Mouse (Mus musculus) heart, embryonic 14.5 days (tissue): ENCODE data around the gene Sorcs3. TPM values are rescaled to one million over a fixed set of nuclear protein-coding genes. Genes with fewer than 3 reads are reported as not detected.

Experiments
- ATAC-seq: fragments of 200-750 bp; cut with Nextera tagmentation; 2 replicates; pipeline ENCODE4 v1.8.0; 2017; ENCODE audit warnings: low read depth, moderate TSS enrichment; ENCODE audit not compliant: insufficient number of reproducible peaks, insufficient read depth, low FRiP score
- H3K27ac ChIP-seq, 2 experiments: fragments of 200-500 bp in 1 of 2; fragments of 300-500 bp in 1 of 2; sonication (generic) in 1 of 2; replicated peaks in 1 of 2; 2 replicates each; pipeline ENCODE4 v1.5.1; 2012 to 2014; ENCODE audit warnings: low read depth in 2 of 2, low read length in 2 of 2, control low read depth in 1 of 2, mild to moderate bottlenecking in 1 of 2, mixed read lengths in 1 of 2; ENCODE audit not compliant: control insufficient read depth in 1 of 2, insufficient read depth in 1 of 2
- H3K27me3 ChIP-seq: fragments of 300-500 bp; sonication (generic); 2 replicates; pipeline ENCODE4 v1.6.1; 2014; ENCODE audit warnings: mild to moderate bottlenecking, low read length, control low read depth; ENCODE audit not compliant: control insufficient read depth, insufficient read depth
- H3K36me3 ChIP-seq: fragments of 300-500 bp; sonication (generic); 2 replicates; pipeline ENCODE4 v1.6.1; 2014; ENCODE audit warnings: mild to moderate bottlenecking, control low read depth, low read length, mixed read lengths; ENCODE audit not compliant: control insufficient read depth, insufficient read depth
- H3K4me1 ChIP-seq, 2 experiments: fragments of 200-500 bp in 1 of 2; fragments of 300-500 bp in 1 of 2; sonication (generic) in 1 of 2; 2 replicates each; pipeline ENCODE4 v1.6.1; 2012 to 2014; ENCODE audit warnings: low read length in 2 of 2, control low read depth in 1 of 2, mixed read lengths in 1 of 2; ENCODE audit not compliant: control insufficient read depth in 2 of 2, insufficient read depth in 2 of 2
- H3K4me2 ChIP-seq: fragments of 300-500 bp; sonication (generic); 2 replicates; pipeline ENCODE4 v1.6.1; 2014; ENCODE audit warnings: mild to moderate bottlenecking, low read length
- H3K4me3 ChIP-seq, 2 experiments: fragments of 200-500 bp in 1 of 2; fragments of 300-500 bp in 1 of 2; sonication (generic) in 1 of 2; 2 replicates each; pipeline ENCODE4 v1.5.1; 2012 to 2014; ENCODE audit warnings: low read length in 2 of 2, mild to moderate bottlenecking in 2 of 2, control low read depth in 1 of 2, low read depth in 1 of 2, moderate library complexity in 1 of 2; ENCODE audit not compliant: control insufficient read depth in 1 of 2, insufficient read depth in 1 of 2
- H3K9ac ChIP-seq: fragments of 300-500 bp; sonication (generic); 2 replicates; pipeline ENCODE4 v1.6.1; 2014; ENCODE audit warnings: mild to moderate bottlenecking, low read length
- H3K9me3 ChIP-seq: fragments of 300-500 bp; sonication (generic); 2 replicates; pipeline ENCODE4 v1.6.1; 2016; ENCODE audit warnings: low read length, control low read depth; ENCODE audit not compliant: control insufficient read depth
- WGBS: fragments of 180-500 bp; shearing (Covaris S2); extraction: QIAGEN DNeasy Blood & Tissue Kit; methylation state at CpG from one replicate; pipeline ENCODE4 v1.1.7; 2014; 5-methylcytosine and 5-hydroxymethylcytosine counted together
- polyA plus RNA-seq: library from polyadenylated mRNA; unstranded; fragments of >200 nt; fragmentation: Nextera tagmentation; extraction: Ambion mirVana; gene quantifications from 2 replicates; pipeline ENCODE4 v1.2.1, GENCODE M21; 2014

Sorcs3 gene
- polyA plus RNA-seq, 1 experiment from 2014 or later: 0.39 TPM

DNA sequence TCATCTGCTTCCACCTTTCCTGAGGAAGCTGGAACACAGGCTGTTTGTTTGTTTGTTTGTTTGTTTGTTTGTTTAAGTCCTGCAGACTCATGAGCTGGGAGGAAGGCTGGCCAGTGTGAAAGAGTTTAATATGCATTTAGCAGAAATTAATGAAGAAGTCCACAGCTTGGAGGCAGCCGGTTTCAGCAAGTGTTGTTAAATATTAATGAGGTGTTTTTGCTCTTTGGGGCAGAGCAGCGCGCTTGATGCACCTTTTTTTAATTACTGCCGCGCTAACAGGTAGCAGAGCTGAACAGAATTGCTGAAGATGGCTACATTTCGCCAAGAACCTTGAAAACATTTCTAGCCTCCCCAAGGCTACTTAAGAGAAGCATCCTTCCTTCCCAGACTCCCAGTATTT lies 551.0 kb downstream of the Sorcs3 start:
- no peak overlapping the region for H3K27ac ChIP-seq
- no peak for ATAC-seq
- no peak overlapping the region for H3K4me3 ChIP-seq
- H3K36me3 ChIP-seq: no peaks in the 10 kb centered on the region
- no peak overlapping the region for H3K4me2 ChIP-seq
- no peak overlapping the region for H3K9ac ChIP-seq
- H3K27me3 ChIP-seq: no peaks in the 10 kb centered on the region
- no peaks in the 10 kb centered on the region for H3K9me3 ChIP-seq
- WGBS: 81% methylated on average over 6 of the region's 6 CpGs
- no peaks in the 10 kb centered on the region for H3K4me1 ChIP-seq

DNA sequence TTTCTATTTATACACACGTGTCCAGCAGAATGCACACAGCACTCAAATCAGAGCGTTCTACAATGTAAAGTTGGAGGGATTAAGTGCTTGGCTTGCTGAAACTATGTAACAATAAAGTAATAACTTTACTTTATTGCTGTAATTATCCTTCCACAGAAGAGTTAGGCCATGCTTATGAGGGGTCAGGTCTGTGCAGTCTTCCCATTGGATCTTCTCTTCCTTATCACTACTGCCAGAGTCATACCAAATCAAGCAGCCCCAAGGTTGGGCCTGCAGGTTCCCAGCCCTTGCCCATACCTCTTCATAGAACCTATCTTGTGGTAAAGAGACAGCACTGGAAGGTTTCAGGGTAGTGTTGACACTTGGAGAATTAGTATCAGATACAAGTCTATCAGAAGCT lies 560.7 kb downstream of the Sorcs3 start:
- Histone ChIP-seq H3K4me3 (no peak overlapping the region), H3K36me3 (no peaks in the 10 kb centered on the region), H3K9me3 (no peaks in the 10 kb centered on the region), H3K4me2 (no peak overlapping the region), H3K9ac (no peak overlapping the region), H3K27me3 (no peaks in the 10 kb centered on the region), H3K27ac (no peak overlapping the region), H3K4me1 (no peaks in the 10 kb centered on the region)
- 79% methylated on average over 2 of the region's 2 CpGs for WGBS
- no peak for ATAC-seq

DNA sequence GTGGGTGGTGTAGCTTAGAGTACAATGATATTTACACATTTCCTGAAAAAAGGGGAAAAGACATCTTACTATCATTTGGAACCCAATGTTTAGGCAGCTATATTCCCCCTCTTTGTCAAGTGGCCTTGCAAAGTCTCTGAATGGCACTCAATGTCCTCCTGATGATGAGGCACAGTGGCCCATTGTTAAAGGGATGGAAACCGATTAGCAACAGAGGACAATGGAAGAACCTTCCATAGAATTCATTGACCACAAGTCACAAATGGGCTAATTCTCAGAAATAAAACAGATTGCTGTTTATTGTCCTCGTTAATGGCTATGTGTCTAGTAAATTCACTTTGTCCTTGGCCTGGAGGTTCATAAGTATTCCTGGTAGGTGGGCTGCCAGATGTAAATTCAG lies 565.7 kb downstream of the Sorcs3 start:
- no peak overlapping the region for H3K27ac ChIP-seq
- ATAC-seq: no peak
- 71% methylated on average over 2 of the region's 2 CpGs for WGBS
- H3K36me3 ChIP-seq: no peaks in the 10 kb centered on the region
- H3K9ac ChIP-seq: no peak overlapping the region
- no peak overlapping the region for H3K4me2 ChIP-seq
- no peaks in the 10 kb centered on the region for H3K27me3 ChIP-seq
- H3K9me3 ChIP-seq: 0 out of 2 replicates have a peak, but pooled peaks cover 1% of the 10 kb centered on the region
- no peak overlapping the region for H3K4me3 ChIP-seq
- H3K4me1 ChIP-seq: no peaks in the 10 kb centered on the region

DNA sequence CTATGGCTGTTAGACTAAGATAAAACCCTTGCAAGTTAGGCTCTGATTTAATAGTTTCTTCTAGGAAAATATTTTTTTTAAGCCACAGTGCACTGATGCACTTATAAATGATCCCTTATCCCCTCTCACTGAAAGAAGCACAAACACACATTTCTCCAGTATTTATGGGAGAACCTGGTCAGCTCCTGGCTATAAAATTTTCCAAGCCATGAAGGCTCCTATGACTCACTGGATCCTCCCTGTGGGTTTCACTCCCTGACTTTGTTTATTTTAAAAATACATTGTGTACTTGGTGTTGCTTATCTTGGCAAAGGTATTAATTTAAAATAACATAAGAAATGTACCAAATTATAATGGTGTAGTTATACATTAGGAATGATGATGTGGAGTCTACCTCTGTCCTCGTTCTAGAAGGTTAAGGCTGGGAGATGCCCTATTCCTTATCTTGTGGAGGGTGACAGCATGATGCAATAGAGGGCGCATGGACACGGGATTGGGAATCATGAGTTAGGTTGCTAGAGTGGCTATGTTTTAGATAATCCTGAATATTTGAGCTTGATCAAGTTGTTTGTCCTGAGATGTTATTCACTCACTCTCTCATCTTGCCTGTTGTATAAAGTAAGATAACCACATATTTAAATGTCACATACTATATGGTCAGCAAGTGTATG lies 573.4 kb downstream of the Sorcs3 start:
- H3K4me3 ChIP-seq: no peak overlapping the region
- no peak for ATAC-seq
- H3K9ac ChIP-seq: no peak overlapping the region

DNA sequence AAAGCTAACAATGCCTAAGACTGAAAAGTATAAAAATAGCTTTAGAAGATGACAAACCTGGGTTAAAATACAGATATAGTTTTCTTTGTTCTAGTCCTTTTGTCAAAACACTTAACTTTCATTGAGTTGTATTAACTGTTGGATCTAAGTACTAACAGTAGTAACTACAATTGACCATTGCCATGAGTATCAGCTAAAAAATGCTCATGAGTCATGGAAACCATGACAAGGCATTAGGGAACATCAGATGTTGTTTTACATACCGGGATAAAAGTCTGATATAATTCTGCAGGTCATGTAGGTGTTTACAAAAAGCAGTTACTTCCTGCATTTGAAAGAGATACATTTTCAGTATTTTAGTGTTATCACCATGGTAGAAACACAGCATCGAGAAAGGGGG lies 575.0 kb downstream of the Sorcs3 start:
- Histone ChIP-seq H3K9me3 (0 out of 2 replicates have a peak, but pooled peaks cover 5% of the 10 kb centered on the region), H3K4me3 (no peak overlapping the region), H3K4me1 (no peaks in the 10 kb centered on the region), H3K36me3 (no peaks in the 10 kb centered on the region), H3K9ac (no peak overlapping the region), H3K27me3 (no peaks in the 10 kb centered on the region), H3K4me2 (no peak overlapping the region), H3K27ac (no peak overlapping the region)
- 58% methylated on average over 2 of the region's 2 CpGs for WGBS
- ATAC-seq: no peak

More for the DNA sequence above, 573.4 kb downstream of the Sorcs3 start:
- no peak overlapping the region for H3K27ac ChIP-seq
- WGBS: 65% methylated on average over 3 of the region's 3 CpGs
- H3K4me2 ChIP-seq: no peak overlapping the region
- no peaks in the 10 kb centered on the region for H3K4me1 ChIP-seq
- no peaks in the 10 kb centered on the region for H3K36me3 ChIP-seq
- no peaks in the 10 kb centered on the region for H3K27me3 ChIP-seq
- 0 out of 2 replicates have a peak, but pooled peaks cover 5% of the 10 kb centered on the region for H3K9me3 ChIP-seq

DNA sequence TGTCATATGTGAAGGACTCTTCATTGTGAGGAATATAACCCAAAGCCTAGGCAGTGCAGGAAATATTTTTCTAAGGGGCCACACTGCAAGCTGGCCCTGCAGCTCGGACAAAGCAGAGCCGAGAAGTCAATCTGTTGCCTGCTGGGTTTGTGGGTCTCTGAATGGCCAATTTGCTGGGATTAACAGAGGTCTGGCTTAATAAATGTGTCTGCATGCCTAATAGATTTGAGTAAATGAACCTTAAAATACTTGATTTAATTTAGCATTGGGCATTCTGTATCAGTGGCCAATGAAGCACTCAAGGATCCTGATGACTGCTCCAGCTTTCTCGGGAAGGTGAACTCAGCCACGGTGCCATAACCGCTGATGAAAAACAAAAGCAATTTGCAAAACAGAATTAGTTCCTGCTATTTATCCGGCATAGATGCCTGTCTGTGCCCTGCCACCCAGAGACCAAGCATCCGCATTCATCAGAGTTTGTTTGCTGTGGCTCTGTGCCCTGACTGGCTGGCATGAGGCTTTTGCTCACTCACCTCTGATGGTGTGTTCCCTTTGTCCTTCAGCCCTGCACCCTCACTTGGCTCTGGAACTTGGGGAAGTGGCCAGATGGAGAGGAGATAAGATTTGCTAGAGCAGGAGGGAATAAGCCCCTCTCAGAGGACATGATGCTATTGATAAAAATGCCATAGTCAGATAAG lies 576.3 kb downstream of the Sorcs3 start:
- Histone ChIP-seq H3K4me3 (no peak overlapping the region), H3K4me2 (no peak overlapping the region), H3K9ac (no peak overlapping the region), H3K27ac (no peak overlapping the region), H3K4me1 (no peaks in the 10 kb centered on the region), H3K27me3 (no peaks in the 10 kb centered on the region), H3K9me3 (no peaks in the 10 kb centered on the region), H3K36me3 (no peaks in the 10 kb centered on the region)
- 80% methylated on average over 7 of the region's 7 CpGs for WGBS
- ATAC-seq: no peak

DNA sequence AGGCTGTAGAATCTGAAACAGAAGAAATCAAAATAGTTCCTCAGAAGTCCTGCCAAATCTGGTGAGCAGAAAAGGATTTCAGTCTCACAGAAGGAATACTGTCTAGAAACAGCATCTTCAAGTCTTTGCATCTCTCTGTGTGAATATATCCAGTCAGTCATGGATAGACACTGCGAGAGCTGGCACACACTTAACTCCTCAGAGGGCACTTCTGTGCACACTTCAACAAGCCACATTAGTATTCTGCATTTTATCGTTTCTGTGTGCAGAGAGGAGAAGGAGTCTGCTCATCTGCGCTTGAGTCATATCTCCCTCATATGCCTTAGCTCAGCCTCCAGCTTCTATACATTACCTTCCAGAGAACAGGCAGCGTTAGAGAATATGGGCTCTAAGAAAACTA lies 581.4 kb downstream of the Sorcs3 start:
- no peak for ATAC-seq

More for the DNA sequence above, 581.4 kb downstream of the Sorcs3 start:
- Histone ChIP-seq H3K4me3 (no peak overlapping the region), H3K27me3 (no peaks in the 10 kb centered on the region), H3K9me3 (no peaks in the 10 kb centered on the region), H3K4me2 (no peak overlapping the region), H3K4me1 (no peaks in the 10 kb centered on the region), H3K27ac (no peak overlapping the region), H3K36me3 (no peaks in the 10 kb centered on the region), H3K9ac (no peak overlapping the region)
- WGBS: 86% methylated on average over 4 of the region's 4 CpGs
